Mouse (Mus musculus): ENCODE data around the gene Pwp2. TPM values are rescaled to one million over a fixed set of nuclear protein-coding genes. Genes with fewer than 3 reads are reported as not detected.

Pwp2 gene
- total RNA-seq, 2 experiments from 2014 or later: 19.7 to 19.9 TPM

DNA sequence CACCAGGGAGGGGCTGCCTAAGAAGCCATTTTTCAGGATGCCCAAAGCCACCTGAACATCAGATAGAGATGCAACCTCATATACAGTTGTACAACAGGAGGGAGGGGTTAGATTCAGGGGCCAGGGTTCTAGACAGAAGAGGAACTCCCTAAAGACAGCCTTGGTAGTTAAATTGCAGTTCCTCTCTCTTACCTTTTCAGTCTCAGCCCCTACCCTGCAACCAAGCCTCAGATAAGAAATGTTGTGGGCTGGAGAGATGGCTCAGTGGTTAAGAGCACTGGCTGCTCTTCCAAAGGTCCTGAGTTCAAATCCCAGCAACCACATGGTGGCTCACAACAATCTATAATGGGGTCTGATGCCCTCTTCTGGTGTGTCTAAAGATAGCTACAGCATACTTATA lies 17.2 kb downstream of the Pwp2 start:
- TF ChIP-seq CTCF (conservative IDR thresholded peaks at IDR 0.05): 0 out of 2 replicates have a peak, but pooled peaks have one; percentile 10
- peak overlapping the region; percentile 39; the same call in 1 of the 2 replicates for H3K27ac ChIP-seq
- no peak overlapping the region for H3K4me3 ChIP-seq
- DNase-seq (ENCODE audit: low spot score in 2 of 2): no peak

DNA sequence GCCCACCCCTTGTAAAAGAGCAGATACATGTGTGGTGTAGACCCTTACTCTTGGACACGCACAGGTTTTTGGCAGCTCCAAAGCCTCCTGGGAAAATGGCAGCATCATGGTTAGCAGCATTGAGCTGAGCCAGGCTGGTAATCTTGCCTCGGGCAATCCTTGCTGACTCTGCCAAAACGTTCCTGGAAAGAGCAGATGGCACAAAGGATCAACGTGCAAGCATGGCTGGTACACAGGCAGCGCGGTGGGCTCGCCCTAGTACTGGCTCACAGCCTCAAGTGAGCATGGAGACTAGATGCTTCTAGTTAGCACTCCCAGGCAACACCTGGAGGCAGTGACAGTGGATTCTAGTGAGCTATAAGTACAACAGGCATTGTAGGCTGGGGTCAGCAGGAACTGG lies 17.6 kb downstream of the Pwp2 start:
- Histone ChIP-seq H3K4me3 (no peak overlapping the region), H3K27ac (peak overlapping the region; percentile 39; the same call in 1 of the 2 replicates)
- TF ChIP-seq CTCF (conservative IDR thresholded peaks at IDR 0.05): no peak
- peak in 1 of 2 experiments; percentile 53 for DNase-seq (ENCODE audit: low spot score in 2 of 2)

DNA sequence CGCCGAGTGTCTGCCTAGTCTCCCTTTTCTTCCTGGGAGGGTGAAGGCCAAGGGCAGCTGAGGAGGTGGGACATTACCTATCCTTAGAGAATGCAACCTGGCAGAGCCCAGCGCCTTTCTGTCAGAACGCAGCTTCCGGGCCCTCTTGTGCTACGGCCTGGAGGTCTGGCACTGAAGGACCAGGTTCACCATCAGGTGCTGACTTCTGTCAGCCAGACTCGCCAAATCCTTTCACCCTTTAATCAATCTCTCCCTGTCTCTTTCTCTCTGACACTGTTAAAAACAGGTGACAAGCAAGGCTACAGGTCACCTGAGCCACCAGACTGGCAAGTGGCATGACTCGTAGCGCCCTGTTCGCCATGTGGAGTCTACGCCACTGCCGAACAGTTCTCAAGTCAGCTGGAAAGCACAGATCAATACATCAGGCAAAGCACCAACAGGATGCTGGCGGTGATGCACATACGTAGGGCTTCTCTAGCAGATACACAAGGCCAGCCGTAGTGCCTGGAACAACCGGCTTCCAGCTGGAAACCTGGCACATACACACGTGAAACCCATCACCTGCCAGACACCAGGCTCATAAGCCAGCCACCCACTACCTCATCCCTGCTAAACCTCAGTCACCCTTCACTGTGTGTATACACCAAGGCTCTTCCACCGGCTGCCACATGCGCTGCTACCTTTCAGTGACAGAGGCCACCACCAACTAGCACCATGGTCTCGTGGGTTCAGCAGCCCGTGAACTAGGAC lies 19.5 kb downstream of the Pwp2 start:
- Histone ChIP-seq H3K27ac (no peak overlapping the region), H3K4me3 (no peak overlapping the region)
- DNase-seq (ENCODE audit: low spot score in 2 of 2): no peak
- TF ChIP-seq CTCF (conservative IDR thresholded peaks at IDR 0.05): no peak

DNA sequence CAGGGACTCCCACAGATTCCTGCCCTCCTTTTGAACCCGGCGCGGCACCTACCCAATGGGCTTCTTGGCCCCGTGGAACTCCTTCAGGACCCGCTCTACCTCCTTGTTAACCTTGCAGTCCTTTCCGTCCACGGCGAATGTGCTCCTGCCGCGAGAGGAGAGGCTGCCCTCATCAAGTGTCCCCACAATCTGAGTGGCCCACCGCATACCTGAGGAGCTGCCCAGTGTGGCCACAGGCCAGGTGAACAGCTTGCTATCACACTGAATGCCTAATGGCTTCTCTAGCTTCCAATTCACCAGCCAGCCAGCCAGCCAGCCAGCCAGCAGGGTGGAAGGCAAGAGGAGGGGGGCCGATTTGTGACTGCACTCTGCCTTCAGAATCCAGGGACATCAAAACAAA lies 20.2 kb downstream of the Pwp2 start:
- no peak overlapping the region for H3K4me3 ChIP-seq
- no peak overlapping the region for H3K27ac ChIP-seq
- DNase-seq (ENCODE audit: low spot score in 2 of 2): no peak
- no peak for TF ChIP-seq CTCF (conservative IDR thresholded peaks at IDR 0.05)

DNA sequence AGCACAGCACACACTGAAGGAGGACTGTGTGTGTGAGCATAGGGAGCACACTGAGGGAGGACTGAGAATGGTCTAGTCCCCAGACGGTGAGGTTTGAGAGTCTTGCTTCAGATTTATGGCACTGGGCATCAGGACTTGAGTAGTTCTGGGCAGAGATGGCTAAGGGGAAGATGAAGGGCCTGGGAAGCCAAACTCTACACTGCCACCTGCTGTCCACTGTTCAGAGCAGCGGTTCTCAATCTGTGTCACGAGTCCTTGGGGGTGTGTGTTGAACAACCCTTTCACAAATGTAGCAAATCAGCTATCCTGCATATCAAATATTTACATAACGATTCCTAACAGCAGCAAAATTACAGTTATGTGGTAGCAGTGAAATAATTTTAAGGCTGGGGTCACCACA lies 21.0 kb downstream of the Pwp2 start:
- Histone ChIP-seq H3K27ac (no peak overlapping the region), H3K4me3 (no peak overlapping the region)
- peak; percentile 90 for TF ChIP-seq CTCF (conservative IDR thresholded peaks at IDR 0.05)
- peak; percentile 73 for DNase-seq (ENCODE audit: low spot score in 2 of 2)

DNA sequence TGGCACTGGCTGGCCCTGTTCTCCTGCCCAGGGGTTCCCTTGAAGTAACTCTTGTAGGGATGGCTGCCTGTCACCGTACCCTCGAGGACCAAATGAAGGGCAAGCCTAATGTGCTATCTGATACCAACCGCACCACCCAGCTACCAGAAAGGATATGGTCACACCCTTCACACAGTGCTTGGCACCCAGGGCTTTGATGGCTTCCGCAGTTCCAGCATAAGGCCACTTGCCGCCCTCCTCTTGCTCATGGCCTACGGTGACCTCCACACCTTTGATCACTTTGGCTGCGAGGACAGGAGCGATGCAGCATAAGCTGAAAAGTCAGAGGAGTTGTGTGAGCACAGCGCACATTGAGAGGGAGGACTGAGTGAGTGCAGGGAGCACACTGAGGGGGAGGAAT lies 21.7 kb downstream of the Pwp2 start:
- Histone ChIP-seq H3K27ac (no peak overlapping the region), H3K4me3 (no peak overlapping the region)
- DNase-seq (ENCODE audit: low spot score in 2 of 2): no peak
- no peak for TF ChIP-seq CTCF (conservative IDR thresholded peaks at IDR 0.05)

DNA sequence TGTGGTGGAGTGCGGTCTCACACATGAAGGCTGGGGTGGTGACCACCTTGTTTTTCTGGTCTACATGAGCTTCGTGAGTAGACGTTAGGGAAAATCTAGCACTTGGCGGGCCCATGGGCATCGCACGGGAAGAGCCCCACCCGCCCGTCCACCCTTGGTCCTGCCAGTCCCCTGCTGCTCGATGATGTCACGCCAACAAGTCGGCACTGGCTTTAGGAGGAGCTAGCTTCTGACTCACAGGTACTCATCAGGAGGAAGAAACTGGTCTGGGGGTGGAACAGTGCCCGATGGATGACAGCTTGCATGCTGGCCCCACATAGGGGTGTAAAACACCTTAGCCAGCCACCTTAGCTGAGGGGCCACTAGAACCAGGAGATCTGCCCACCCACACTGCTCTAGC lies 22.3 kb downstream of the Pwp2 start:
- DNase-seq (ENCODE audit: low spot score in 2 of 2): no peak
- H3K4me3 ChIP-seq: no peak overlapping the region
- H3K27ac ChIP-seq: no peak overlapping the region
- TF ChIP-seq CTCF (conservative IDR thresholded peaks at IDR 0.05): no peak

DNA sequence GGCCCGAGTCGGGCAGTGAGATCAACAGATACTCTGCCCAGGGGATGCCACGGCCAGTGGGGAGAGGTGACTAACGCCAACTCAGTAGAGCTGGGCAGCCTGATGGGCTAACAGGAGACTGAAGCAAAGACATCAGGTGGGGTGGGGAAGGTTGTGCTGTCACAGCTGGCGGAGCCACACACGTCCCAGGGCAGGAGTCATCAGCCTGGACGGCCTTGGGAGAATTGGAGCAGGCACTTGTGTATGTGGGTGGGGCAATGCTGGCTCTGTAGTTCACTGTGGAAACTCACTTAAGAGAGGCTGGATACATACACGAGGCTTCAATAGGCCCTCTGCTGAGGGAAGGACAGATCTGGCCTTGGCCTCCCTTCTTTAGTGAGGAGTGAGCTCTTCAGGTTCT lies 23.9 kb downstream of the Pwp2 start:
- no peak for DNase-seq (ENCODE audit: low spot score in 2 of 2)
- no peak for TF ChIP-seq CTCF (conservative IDR thresholded peaks at IDR 0.05)

DNA sequence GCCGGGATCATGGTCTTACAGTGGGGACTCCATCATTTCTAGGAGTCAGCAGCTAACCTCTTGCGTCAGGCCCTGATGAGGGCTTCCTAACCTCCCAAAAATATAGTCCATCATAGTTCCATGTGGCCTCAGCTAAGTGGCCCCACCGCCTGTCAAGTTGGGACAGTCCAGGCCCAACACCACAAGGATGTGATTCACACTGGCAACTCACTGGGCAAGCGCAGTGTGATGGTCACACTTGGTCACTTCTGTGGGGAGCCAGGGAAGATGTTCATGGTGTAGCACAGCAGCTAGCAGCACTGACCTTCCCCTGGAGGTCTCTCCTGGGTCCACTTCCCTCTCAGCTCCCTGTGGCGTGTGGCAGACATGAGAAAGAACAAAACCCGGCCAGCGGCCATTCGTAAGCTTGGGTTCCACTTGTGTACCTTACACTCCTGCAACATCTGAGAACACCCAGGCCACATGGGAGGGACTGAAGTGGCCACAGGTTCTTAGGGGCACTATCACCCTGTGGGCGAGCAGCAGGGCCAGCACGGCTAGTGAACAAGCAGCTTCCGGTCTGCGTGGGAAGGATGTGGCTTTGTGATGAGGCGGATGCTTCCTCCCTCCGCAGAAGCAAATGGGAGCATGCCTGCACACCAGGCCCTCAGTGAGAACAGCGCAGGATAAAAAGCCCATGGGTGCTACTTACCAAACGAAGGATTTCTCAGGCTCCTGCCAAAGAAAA lies 24.4 kb downstream of the Pwp2 start:
- no peak for TF ChIP-seq CTCF (conservative IDR thresholded peaks at IDR 0.05)
- Histone ChIP-seq H3K27ac (peak overlapping the region; percentile 39; the same call in 1 of the 2 replicates), H3K4me3 (no peak overlapping the region)
- no peak for DNase-seq (ENCODE audit: low spot score in 2 of 2)

More for the DNA sequence above, 23.9 kb downstream of the Pwp2 start:
- Histone ChIP-seq H3K27ac (peak overlapping the region; percentile 39; the same call in 1 of the 2 replicates), H3K4me3 (no peak overlapping the region)

DNA sequence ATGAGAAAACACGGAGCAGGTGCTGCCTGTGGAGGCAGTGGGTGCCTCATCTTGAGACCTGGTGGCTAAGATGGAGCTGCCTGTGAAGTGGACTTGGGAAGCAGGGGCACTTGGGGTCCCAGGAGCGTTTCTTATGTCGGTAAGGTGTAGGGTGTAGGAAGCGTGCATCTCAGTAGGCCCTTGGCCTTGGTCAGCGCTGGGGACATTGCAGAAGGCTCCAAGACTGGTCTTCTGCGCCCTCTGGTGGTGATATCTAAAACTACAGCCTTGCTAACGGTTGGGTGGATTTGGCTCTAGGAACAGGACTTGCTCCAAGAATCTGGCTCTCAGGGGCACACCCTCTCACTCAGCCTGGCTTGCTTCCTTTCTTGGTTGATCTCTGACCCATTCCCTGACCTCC lies 25.0 kb downstream of the Pwp2 start:
- Histone ChIP-seq H3K4me3 (peak overlapping the region; percentile 39), H3K27ac (peak overlapping the region; percentile 37)
- DNase-seq (ENCODE audit: low spot score in 2 of 2): peak; percentile 75 to 89
- TF ChIP-seq CTCF (conservative IDR thresholded peaks at IDR 0.05): peak; percentile 97

DNA sequence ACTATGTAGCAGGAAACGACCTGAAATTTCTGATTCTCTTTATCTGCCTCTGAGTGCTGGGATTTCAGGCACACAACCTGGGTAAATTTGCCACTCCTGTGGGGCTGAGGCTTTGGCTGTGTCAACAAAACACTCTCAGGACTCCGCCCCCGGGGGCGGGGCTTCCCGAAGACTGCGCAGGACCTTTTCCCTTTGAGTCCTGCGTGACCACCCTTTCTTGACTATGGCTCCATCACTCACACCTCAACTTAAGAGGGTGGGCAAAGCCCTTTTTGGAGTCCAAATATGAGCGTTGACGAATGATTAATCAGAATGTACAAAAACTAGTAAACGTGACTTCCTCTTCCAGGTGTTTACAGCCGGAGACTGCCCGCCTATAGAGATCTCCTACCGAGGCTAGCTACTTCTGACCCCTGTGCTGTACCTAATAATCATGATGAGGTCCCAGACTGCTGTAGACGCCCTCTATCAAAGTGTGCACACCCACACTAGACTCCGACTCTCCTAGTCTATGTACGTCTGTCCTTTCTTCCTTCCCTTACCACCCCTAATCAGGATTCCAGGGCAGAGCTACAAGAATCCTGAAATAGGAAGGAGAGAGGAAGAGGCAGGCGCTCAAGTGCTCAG lies 25.6 kb downstream of the Pwp2 start:
- Histone ChIP-seq H3K27ac (peak overlapping the region; percentile 37), H3K4me3 (peak overlapping the region; percentile 39)
- DNase-seq (ENCODE audit: low spot score in 2 of 2): peak in 1 of 2 experiments; percentile 56
- TF ChIP-seq CTCF (conservative IDR thresholded peaks at IDR 0.05): no peak

DNA sequence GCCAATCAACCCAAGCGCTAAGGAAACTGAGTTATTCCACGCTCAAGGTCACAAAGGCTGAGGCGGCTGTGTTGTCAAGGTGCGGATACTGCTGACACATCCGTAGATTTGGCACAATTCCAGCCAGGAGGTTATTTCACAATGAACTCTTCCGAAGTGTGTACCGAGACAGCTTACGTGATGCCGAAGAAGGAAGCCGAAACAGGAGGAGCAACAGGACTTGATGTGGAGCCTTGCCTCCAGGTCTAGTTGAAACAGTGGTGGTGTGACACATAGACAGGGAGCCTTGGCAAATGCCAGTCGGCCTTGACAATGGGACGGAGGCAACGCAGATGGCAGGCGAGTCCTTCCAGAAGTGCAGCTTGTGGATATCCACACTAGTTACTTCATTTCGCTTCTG lies 26.9 kb downstream of the Pwp2 start:
- TF ChIP-seq CTCF (conservative IDR thresholded peaks at IDR 0.05): no peak
- Histone ChIP-seq H3K4me3 (no peak overlapping the region), H3K27ac (no peak overlapping the region)
- no peak for DNase-seq (ENCODE audit: low spot score in 2 of 2)

DNA sequence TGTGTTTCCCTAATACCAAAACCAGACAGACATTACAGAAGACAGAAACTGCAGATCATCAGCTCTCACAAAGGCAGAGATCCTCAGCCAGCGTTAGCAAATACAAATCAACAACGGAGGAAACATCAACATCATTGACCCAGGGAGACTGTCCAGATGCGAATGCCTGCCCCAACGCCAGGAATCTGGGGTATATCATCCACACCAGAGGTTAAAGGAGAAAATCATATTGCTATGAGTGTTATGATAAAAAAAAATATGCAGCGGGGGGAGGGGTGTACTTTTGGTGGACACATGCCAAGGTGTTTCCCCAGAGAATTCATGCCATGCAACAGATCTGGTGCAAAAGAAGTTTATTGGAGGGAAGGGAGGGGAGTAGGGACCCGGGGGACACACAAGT lies 28.0 kb downstream of the Pwp2 start:
- Histone ChIP-seq H3K27ac (no peak overlapping the region), H3K4me3 (no peak overlapping the region)
- no peak for DNase-seq (ENCODE audit: low spot score in 2 of 2)
- TF ChIP-seq CTCF (conservative IDR thresholded peaks at IDR 0.05): no peak

Measured in layer of hippocampus, adult 2 months (tissue).